ENCODE assay signal across 18 mouse cellular contexts in genomic region chr2:33261475-33261874, GRCm38 (mm10). TPM values are rescaled to one million over a fixed set of nuclear protein-coding genes. Genes with fewer than 3 reads are reported as not detected.
DNase-seq lines count a peak whose midpoint lies in the region; TF ChIP-seq lines count a peak whose summit lies in the region.
"Had no signal": no experiment of that assay in that cellular context is flagged by ENCODE, and none has a peak within 500 bp of the region (broad histone marks: within the 10 kb centered on the region; RNA-seq: fewer than 3 reads in every experiment).

No protein-coding gene starts in this region.

- H3K4me1 ChIP-seq in cortical plate, adult 2 months (ENCODE audit: control insufficient read depth, insufficient read depth, low read length) = peaks cover 10% of the 10 kb centered on the region
- H3K4me1 ChIP-seq: forebrain, embryonic 12.5 days had no signal

- intact Hi-C loops in heart, postnatal 25 days (cut with DNase I) = no loop called here

- peak overlapping the region; percentile 7; the same call in 1 of the 2 replicates for H3K27ac ChIP-seq in layer of hippocampus, adult 2 months
- 0 out of 2 replicates have a peak overlapping the region, but pooled peaks have one; percentile 14 for H3K27ac ChIP-seq in cortical plate, adult 2 months (ENCODE audit: insufficient read depth, low read length)
- H3K27ac ChIP-seq: embryonic facial prominence, embryonic 13.5 days; embryonic facial prominence, embryonic 15.5 days; forebrain, embryonic 10.5 days; forebrain, embryonic 12.5 days had no signal

- no peak for TF ChIP-seq POLR2A in cortical plate, adult 2 months (IDR thresholded peaks at IDR 0.05; ENCODE audit: extremely low read depth, insufficient read depth, low read length)

- no peak for TF ChIP-seq CTCF in layer of hippocampus, adult 2 months (conservative IDR thresholded peaks at IDR 0.05)
- no peak for TF ChIP-seq CTCF in cortical plate, adult 2 months (IDR thresholded peaks at IDR 0.05; ENCODE audit: extremely low read depth, insufficient read depth, low read length)

- no peak overlapping the region for H3K4me3 ChIP-seq in layer of hippocampus, adult 2 months
- H3K4me3 ChIP-seq in cortical plate, adult 2 months (ENCODE audit: insufficient read depth, low read length) = no peak overlapping the region
- H3K4me3 ChIP-seq: embryonic facial prominence, embryonic 13.5 days; embryonic facial prominence, embryonic 15.5 days; erythroblast, embryonic 14.5 days; forebrain, embryonic 10.5 days; forebrain, embryonic 12.5 days had no signal

- peak; percentile 90 for DNase-seq in heart, adult 11 months
- no peak for DNase-seq in heart, postnatal 25 days (ENCODE audit: low spot score)
- no peak for DNase-seq in layer of hippocampus, adult 2 months (ENCODE audit: low spot score in 2 of 2)
- DNase-seq in layer of hippocampus, adult 9-11 months = no peak
- DNase-seq: adrenal gland, adult 8-10 months; adrenal gland, postnatal 14 days; adrenal gland, postnatal 36 days; B cell, adult 2 months; cerebellum, adult 11-12 months; cerebellum, adult 9-10 months; embryo, embryonic 11 days had no signal

RNA-seq across cellular contexts. Expression of gene Angptl2, which starts 45.6 kb away (rescaled TPM):
- total RNA-seq in heart, postnatal 25 days (2021) = 10 to 100 TPM; 47.9 to 78.9 TPM
- total RNA-seq in layer of hippocampus, adult 2 months (2021) = 1 to 10 TPM in 1 of 2 experiments, under 1 TPM in 1; 0.81 to 2.2 TPM
- 4.9 and 5.5 TPM in 2 replicates for polyA plus RNA-seq in cortical plate, adult 2 months (2012; rRNA removed)
- polyA plus RNA-seq: erythroblast, embryonic 14.5 days; G1E had no signal

Comparison
In these comparisons a context has a peak if more than half of its experiments do, and no peak if none do; other contexts are left out.
1. RNA of gene Angptl2, which starts 45.6 kb away (total RNA-seq): 47.9 to 78.9 TPM in heart, postnatal 25 days; 0.81 to 2.2 TPM in layer of hippocampus, adult 2 months; every median in the first group is over 10 times any median in the second.